Mouse (Mus musculus) midbrain, embryonic 10.5 days (tissue): ENCODE results near the gene Zbtb3. TPM values are rescaled to one million over a fixed set of nuclear protein-coding genes. Genes with fewer than 3 reads are reported as not detected.
"Not testable (repeated sequence)": the region's sequence is repeated elsewhere in the genome, so short reads cannot be mapped to it uniquely, and the experiment has no call there.

Experiments used
- DNase-seq: peaks from one replicate; pipeline ENCODE4 v3.0.0-alpha.2; 2017; ENCODE audit warnings: low spot score
- H3K27ac ChIP-seq: fragments of 300-500 bp; sonication (generic); replicated peaks from 2 replicates; pipeline ENCODE4 v1.5.1; 2016; ENCODE audit warnings: mild to moderate bottlenecking
- H3K27me3 ChIP-seq: fragments of 300-500 bp; sonication (generic); 2 replicates; pipeline ENCODE4 v1.6.1; 2016; ENCODE audit warnings: low read depth, mild to moderate bottlenecking; ENCODE audit not compliant: poor library complexity, severe bottlenecking
- H3K36me3 ChIP-seq: fragments of 300-500 bp; sonication (generic); 2 replicates; pipeline ENCODE4 v1.6.1; 2016; ENCODE audit warnings: mild to moderate bottlenecking, moderate library complexity
- H3K4me1 ChIP-seq: fragments of 300-500 bp; sonication (generic); 2 replicates; pipeline ENCODE4 v1.6.1; 2016
- H3K4me3 ChIP-seq: fragments of 300-500 bp; sonication (generic); 2 replicates; pipeline ENCODE4 v1.5.1; 2016; ENCODE audit warnings: mild to moderate bottlenecking, moderate library complexity
- H3K9me3 ChIP-seq: fragments of 300-500 bp; sonication (generic); replicated peaks from 2 replicates; pipeline ENCODE4 v1.6.1; 2016; ENCODE audit warnings: mild to moderate bottlenecking
- WGBS: fragments of 180-500 bp; shearing (Covaris S2); methylation state at CpG from one replicate; pipeline ENCODE4 v1.1.7; 2016; 5-methylcytosine and 5-hydroxymethylcytosine counted together
- polyA plus RNA-seq: library from polyadenylated mRNA; unstranded; fragments of >200 nt; fragmentation: Nextera tagmentation; extraction: Ambion mirVana; gene quantifications from 2 replicates; pipeline ENCODE4 v1.2.1, GENCODE M21; 2016

Zbtb3 gene
- polyA plus RNA-seq, 1 experiment from 2014 or later, result 7.8 TPM

GRCm38 (mm10) chr19:8836327-8836726 is 34.0 kb downstream of the Zbtb3 start:
- not testable (repeated sequence) for DNase-seq, H3K27me3 ChIP-seq, H3K9me3 ChIP-seq
- peaks cover 60% of the 10 kb centered on the region for H3K36me3 ChIP-seq
- peak overlapping the region; percentile 98; the same call in 1 of the 2 replicates for H3K27ac ChIP-seq
- peak overlapping the region; percentile 61; the same call in 1 of the 2 replicates for H3K4me3 ChIP-seq
- H3K4me1 ChIP-seq, result peaks cover 45% of the 10 kb centered on the region
- WGBS, result 98% methylated on average over 10 of the region's 10 CpGs

DNA sequence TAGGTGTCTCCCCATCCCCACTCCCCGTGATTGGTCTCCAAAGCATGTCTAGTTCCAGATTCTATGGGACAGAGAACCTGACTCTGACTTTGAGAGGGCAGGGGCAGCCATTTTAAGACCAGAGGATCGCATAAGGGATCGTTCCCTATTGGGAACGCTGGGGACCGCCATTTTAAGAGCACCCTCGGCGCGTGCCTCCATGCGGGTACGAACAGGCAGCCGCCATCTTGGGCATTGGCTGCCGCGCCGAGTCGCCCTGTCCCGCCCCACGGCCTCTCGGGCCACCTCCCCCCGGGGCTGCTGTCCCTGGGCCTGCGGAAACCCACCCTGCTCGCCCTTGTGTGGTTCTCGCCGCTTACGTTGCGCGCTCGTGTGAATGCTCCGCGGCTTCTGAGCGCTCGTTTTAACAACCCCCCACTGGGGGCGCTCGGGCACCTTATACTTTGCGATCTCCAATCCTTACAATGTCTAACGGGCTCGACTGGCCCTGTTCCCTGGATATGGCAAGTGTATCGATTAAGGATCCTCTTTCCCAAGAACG is 35.0 kb downstream of the Zbtb3 start, which contains the start of gene Bscl2:
TSS of gene Bscl2 (plus strand) at position 217 of the 541 bp plus-strand sequence.
- peak within 1 kb of the TSS; percentile 98 for H3K27ac ChIP-seq
- H3K27me3 ChIP-seq, result no peaks in the 10 kb centered on the region
- H3K4me3 ChIP-seq, result peak within 1 kb of the TSS; percentile 61
- under 1% methylated on average over 38 of the region's 38 CpGs for WGBS
- H3K36me3 ChIP-seq, result peaks cover 59% of the 10 kb centered on the region
- no peaks in the 10 kb centered on the region for H3K9me3 ChIP-seq
- peaks cover 46% of the 10 kb centered on the region for H3K4me1 ChIP-seq
- peak; percentile 89 for DNase-seq

- Histone ChIP-seq H3K27me3 (no peaks in the 10 kb centered on the region), H3K4me3 (peak overlapping the region; percentile 61), H3K27ac (peak overlapping the region; percentile 98), H3K36me3 (peaks cover 59% of the 10 kb centered on the region), H3K9me3 (no peaks in the 10 kb centered on the region), H3K4me1 (peaks cover 46% of the 10 kb centered on the region)
- no peak for DNase-seq
- 20% methylated on average over 15 of the region's 15 CpGs for WGBS
Observed at GRCm38 (mm10) chr19:8838041-8838730, 35.8 kb downstream of the Zbtb3 start.

- Histone ChIP-seq H3K9me3 (no peaks in the 10 kb centered on the region), H3K4me3 (peak within 1 kb of the TSS; percentile 61), H3K27me3 (no peaks in the 10 kb centered on the region), H3K4me1 (peaks cover 46% of the 10 kb centered on the region), H3K27ac (peak within 1 kb of the TSS; percentile 98), H3K36me3 (peaks cover 48% of the 10 kb centered on the region)
- 40% methylated on average over 11 of the region's 11 CpGs for WGBS
- peak; percentile 70 for DNase-seq
Observed at GRCm38 (mm10) chr19:8839103-8839907, 37.0 kb downstream of the Zbtb3 start, which contains the start of gene Gng3. Gene Gng3 (minus strand): TSS chr19:8839194.

GRCm38 (mm10) chr19:8839908-8840791 is 37.8 kb downstream of the Zbtb3 start:
- Histone ChIP-seq H3K27ac (peak overlapping the region; percentile 98), H3K27me3 (no peaks in the 10 kb centered on the region), H3K4me3 (peak overlapping the region; percentile 61), H3K4me1 (peaks cover 46% of the 10 kb centered on the region), H3K9me3 (no peaks in the 10 kb centered on the region), H3K36me3 (peaks cover 43% of the 10 kb centered on the region)
- WGBS, result 19% methylated on average over 29 of the region's 29 CpGs
- peak; percentile 67 for DNase-seq

DNA sequence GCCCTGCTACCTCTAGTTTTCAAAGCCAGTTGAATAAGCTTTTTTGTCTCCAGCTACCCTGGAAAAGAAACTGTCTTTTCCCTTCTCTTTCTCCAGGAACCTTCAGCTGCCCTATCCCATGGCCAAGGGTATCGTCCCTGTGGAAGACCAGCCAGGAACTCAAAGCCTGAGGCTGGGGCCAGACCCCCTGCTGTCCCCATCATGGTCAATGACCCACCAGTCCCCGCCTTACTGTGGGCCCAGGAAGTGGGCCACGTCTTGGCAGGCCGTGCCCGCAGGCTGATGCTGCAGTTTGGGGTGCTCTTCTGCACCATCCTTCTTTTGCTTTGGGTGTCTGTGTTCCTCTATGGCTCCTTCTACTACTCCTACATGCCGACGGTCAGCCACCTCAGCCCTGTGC is 38.7 kb downstream of the Zbtb3 start:
- Histone ChIP-seq H3K4me1 (peaks cover 46% of the 10 kb centered on the region), H3K9me3 (no peaks in the 10 kb centered on the region), H3K27ac (peak overlapping the region; percentile 98), H3K36me3 (peaks cover 43% of the 10 kb centered on the region), H3K4me3 (peak overlapping the region; percentile 61; the same call in 1 of the 2 replicates), H3K27me3 (no peaks in the 10 kb centered on the region)
- DNase-seq, result no peak
- 92% methylated on average over 7 of the region's 7 CpGs for WGBS

- H3K4me1 ChIP-seq, result peaks cover 35% of the 10 kb centered on the region
- H3K9me3 ChIP-seq, result no peaks in the 10 kb centered on the region
- no peaks in the 10 kb centered on the region for H3K27me3 ChIP-seq
- 90% methylated on average over 6 of the region's 6 CpGs for WGBS
- H3K27ac ChIP-seq, result no peak overlapping the region
- peaks cover 53% of the 10 kb centered on the region for H3K36me3 ChIP-seq
- H3K4me3 ChIP-seq, result no peak overlapping the region
- DNase-seq, result no peak
Observed at GRCm38 (mm10) chr19:8842961-8843360, 40.6 kb downstream of the Zbtb3 start.

DNA sequence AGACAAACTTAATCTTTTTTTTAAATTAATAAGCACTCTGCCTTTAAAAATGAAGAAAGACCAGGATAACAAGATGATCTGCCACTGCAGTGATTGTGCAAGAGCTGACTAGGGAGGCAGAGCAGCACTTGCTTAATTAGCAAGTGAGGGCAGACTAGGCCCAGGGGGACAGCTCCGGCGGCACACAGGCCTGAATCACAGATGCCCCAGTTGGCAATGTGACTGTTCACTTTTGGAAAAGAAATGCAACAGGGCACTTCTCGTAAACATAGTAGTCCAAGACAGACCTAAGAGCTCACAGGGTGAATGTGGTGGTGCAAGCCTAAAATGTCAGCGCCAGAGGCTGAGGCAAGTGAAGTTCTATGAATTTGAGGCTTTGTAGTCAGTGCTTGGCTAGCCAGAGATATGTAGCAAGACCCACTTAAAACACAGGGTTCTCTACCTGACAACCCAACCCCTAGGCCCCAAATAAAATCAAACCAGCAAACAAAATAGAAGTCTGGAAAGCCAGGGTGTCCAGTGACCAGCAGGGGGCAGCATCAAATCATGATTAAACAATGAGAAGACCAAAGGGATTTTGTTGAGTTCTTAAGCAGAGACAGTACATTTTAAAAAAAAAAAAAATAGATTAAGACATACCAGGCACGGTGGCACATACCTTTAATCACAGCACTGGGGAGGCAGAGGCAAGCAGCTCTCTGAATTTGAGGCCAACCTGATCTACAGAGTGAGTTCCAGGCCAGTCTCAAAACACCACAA is 42.2 kb downstream of the Zbtb3 start:
- WGBS, result 71% methylated on average over 5 of the region's 5 CpGs
- peak; percentile 69 for DNase-seq
- Histone ChIP-seq H3K27me3 (no peaks in the 10 kb centered on the region), H3K36me3 (peaks cover 60% of the 10 kb centered on the region), H3K4me3 (no peak overlapping the region), H3K9me3 (no peaks in the 10 kb centered on the region), H3K27ac (no peak overlapping the region), H3K4me1 (peaks cover 19% of the 10 kb centered on the region)

DNA sequence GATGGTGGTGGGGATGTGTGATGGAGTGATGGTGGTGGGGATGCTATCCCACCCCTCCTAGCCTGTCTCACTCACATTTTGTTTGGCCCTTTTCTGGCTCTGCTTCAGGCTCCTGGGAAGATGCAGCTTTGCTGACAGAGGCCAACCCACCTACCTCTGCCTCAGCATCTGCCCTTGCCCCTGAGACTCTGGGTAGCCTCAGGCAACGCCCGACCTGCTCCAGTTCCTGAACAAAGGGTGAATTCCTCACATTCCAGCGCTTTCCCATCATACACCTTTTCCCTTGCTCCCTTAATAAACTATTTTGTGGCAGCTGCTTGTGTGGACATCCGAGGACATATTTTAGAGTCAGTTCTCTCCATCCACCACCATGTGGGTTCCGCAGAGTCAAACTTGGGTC is 46.0 kb downstream of the Zbtb3 start:
- no peak overlapping the region for H3K27ac ChIP-seq
- no peaks in the 10 kb centered on the region for H3K9me3 ChIP-seq
- 86% methylated on average over 5 of the region's 5 CpGs for WGBS
- peaks cover 7% of the 10 kb centered on the region; the same call in 1 of the 2 replicates for H3K4me1 ChIP-seq
- peaks cover 38% of the 10 kb centered on the region for H3K36me3 ChIP-seq
- no peaks in the 10 kb centered on the region for H3K27me3 ChIP-seq
- no peak for DNase-seq
- no peak overlapping the region for H3K4me3 ChIP-seq

DNA sequence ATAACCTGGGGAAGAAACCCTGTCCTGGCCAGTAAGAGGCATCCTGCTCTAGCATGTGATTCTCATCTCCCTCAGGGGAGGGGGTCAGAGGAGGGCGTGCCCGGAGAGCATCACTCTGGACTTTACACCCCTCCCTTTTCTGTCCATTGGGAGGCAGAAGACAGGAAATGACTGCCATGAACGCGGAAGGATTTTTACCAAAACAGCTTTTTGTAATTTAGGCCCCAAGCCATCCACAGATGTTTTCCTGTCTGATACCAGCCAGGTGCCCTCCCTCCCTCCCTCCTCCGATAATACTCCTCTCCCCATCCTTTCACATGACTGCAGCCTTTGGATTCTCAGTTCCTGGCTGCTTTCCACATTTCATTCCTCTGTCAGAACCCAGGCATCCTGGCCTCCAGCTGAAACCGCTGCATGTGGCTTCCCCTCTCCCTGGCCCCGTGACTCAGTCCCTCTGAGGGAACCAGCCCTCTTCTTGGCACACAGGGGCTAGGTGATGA is 48.1 kb downstream of the Zbtb3 start, which contains the start of gene Lrrn4cl:
TSS of gene Lrrn4cl (plus strand) at position 367 of the 500 bp plus-strand sequence.
- Histone ChIP-seq H3K9me3 (no peaks in the 10 kb centered on the region), H3K4me3 (no peak within 1 kb of the TSS), H3K27ac (0 out of 2 replicates have a peak within 1 kb of the TSS, but pooled peaks have one; percentile 38), H3K36me3 (peaks cover 32% of the 10 kb centered on the region), H3K27me3 (no peaks in the 10 kb centered on the region), H3K4me1 (peaks cover 7% of the 10 kb centered on the region; the same call in 1 of the 2 replicates)
- DNase-seq, result no peak
- 36% methylated on average over 7 of the region's 7 CpGs for WGBS

DNA sequence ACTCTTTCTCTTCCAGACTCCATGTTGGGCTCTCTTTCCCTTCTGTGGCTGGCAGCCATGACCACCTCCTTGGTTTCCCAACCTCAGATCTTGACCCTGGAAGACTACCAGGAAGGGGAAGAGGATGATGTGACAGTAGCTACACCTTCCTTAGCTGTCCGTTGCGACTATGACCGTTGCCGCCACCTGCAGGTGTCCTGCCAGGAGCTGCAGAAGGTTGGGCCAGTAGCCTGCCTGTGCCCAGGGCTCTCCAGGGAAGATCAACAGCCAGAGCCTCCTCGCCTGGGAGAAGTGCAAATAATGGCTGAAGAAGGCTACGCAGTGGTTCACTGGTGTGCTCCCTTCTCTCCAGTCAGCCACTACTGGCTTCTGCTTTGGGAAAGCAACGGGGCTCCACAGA is 49.3 kb downstream of the Zbtb3 start:
- Histone ChIP-seq H3K36me3 (peaks cover 20% of the 10 kb centered on the region), H3K27me3 (no peaks in the 10 kb centered on the region), H3K4me3 (no peak overlapping the region), H3K4me1 (peaks cover 7% of the 10 kb centered on the region; the same call in 1 of the 2 replicates), H3K9me3 (no peaks in the 10 kb centered on the region), H3K27ac (no peak overlapping the region)
- WGBS, result 55% methylated on average over 7 of the region's 7 CpGs
- no peak for DNase-seq
